Mouse (Mus musculus): ENCODE results near the gene C1s2.
"Not testable (repeated sequence)": the region's sequence is repeated elsewhere in the genome, so short reads cannot be mapped to it uniquely, and the experiment has no call there.

Gene C1s2

DNA sequence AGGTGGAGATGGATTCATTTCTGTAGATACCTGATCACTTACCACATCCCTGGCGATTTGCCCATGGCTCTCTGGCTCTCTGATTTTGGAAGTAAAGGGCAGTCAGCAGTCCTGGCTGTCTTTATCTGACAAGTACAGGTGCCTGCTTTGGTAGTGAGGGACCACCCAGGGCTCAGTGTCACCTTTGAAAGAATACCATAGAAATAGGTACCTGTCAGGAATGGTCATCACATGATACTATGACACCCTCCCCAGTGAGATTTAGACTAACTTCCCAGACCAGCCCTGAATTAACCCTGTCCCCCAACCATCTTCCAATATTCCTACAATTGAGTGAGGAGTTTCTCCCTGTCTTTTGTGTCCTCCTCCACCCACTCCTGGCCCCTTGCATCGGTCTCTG, at the start of gene C1s2:
Gene C1s2, minus strand, starts transcription at position 101 of the 400 bp plus-strand sequence.
- not testable (repeated sequence) for DNase-seq (ENCODE audit: low read depth, low spot score)

- DNase-seq (ENCODE audit: low read depth, low spot score): peak; percentile 22
Observed at GRCm38 (mm10) chr6:124683591-124684417, 47.9 kb upstream of the C1s2 start.

- not testable (repeated sequence) for DNase-seq (ENCODE audit: low read depth, low spot score)
Observed at GRCm38 (mm10) chr6:124682291-124682690, 46.4 kb upstream of the C1s2 start.

GRCm38 (mm10) chr6:124679486-124679885, 43.6 kb upstream of the C1s2 start:
- no peak for DNase-seq (ENCODE audit: low read depth, low spot score)

DNA sequence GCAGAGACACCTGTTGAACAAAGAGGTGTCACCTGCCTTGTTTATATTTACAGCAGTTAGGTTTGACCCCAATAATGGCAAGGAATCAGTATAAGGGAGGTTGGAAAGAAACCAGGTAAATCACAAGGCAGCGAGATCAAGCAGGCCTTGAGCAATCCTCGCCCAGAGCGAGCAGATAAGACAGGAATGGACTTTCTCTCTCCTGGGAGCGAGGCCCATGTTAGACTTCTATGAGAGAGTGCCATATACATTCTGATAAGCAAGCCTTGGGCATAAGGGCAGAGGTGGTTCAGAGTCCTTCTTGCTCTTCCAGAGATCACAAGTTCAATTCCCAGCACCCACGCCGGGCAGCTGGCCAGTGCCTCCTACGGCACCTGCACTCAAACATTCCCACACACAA, 42.9 kb upstream of the C1s2 start:
- no peak for DNase-seq (ENCODE audit: low read depth, low spot score)

- DNase-seq (ENCODE audit: low read depth, low spot score): no peak
Observed at GRCm38 (mm10) chr6:124676171-124676570, 40.3 kb upstream of the C1s2 start.

DNA sequence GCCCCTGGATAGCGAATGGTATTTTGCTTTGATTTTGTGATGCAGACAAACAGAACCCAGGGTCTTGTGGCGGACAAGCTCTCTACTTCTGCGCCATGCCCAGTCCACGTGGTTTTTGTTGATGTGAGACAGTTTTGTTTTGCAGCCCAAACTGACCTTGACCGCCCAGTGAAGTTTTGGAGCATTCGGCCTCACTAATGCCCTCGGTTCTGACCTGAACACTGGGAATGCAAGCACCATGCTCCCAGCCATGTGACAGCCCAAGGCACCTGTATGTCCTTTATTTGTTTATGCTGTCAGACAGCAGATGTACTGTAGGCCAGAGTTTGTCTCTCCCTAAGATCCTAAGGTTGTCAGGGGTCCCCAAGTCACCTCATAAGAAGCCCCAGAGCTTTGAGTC, 38.7 kb upstream of the C1s2 start:
- DNase-seq (ENCODE audit: low read depth, low spot score): no peak

GRCm38 (mm10) chr6:124673619-124674018, 37.7 kb upstream of the C1s2 start:
- no peak for DNase-seq (ENCODE audit: low read depth, low spot score)

DNA sequence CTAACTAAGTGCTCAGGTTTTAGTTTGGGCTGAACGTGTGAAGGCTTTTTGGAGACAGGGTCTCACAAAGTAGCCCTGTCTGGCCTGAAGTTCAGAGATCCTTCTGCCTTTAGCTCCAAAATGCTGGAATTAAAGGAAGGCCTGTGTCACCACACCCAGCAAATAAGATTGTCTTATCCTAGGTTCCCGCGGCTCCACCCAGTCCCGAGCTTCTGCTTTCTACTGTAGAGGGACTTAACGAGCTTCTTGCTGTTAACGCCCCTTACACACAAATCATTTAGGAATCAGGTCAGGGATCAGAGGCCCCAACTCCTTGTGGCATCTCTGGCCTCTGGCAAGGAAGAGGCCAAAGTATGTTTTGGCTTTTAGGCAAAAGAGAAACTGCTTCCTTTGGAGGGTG, 36.2 kb upstream of the C1s2 start:
- DNase-seq (ENCODE audit: low read depth, low spot score): peak; percentile 50

- no peak for DNase-seq (ENCODE audit: low read depth, low spot score)
Observed at GRCm38 (mm10) chr6:124670281-124670900, 34.5 kb upstream of the C1s2 start.

DNA sequence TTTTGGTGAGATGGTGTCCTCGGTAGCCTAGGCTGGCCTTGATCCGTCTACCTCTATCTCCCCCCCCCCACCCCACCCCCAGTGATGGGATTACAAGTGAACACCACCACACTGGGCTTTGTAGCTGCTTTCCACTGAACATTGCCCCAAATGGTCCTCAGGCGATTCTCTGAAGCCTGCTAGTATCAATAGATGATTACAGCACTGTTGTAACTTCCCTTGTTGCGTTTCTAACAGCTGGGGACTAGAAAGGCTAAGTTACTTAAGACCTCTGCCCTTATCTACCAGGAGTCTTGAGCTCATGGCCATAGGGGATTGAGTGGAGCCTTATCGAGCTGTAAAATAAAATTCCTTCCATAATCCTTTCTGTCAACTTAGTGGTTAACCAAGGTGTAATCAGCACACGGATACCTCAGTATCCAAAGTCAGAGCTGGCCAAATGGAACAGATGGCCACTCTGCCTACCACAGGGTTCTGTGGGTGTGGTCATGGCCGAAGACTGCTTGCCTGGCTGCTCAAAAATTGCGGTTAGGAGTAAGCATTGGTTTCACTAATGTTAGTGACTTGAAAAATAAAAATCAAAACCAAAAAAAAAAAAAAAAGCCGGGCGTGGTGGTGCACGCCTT, 33.5 kb upstream of the C1s2 start:
- DNase-seq (ENCODE audit: low read depth, low spot score): no peak

- no peak for DNase-seq (ENCODE audit: low read depth, low spot score)
Observed at GRCm38 (mm10) chr6:124665011-124665410, 29.1 kb upstream of the C1s2 start.

- DNase-seq (ENCODE audit: low read depth, low spot score): no peak
Observed at GRCm38 (mm10) chr6:124664256-124664655, 28.4 kb upstream of the C1s2 start.

- DNase-seq (ENCODE audit: low read depth, low spot score): no peak
Observed at GRCm38 (mm10) chr6:124663424-124663795, 27.5 kb upstream of the C1s2 start.

- DNase-seq (ENCODE audit: low read depth, low spot score): peak; percentile 100
Observed at GRCm38 (mm10) chr6:124662477-124663423, 26.9 kb upstream of the C1s2 start, which contains the start of gene Lpcat3. Lpcat3 (plus strand) TSS chr6:124663027.

DNA sequence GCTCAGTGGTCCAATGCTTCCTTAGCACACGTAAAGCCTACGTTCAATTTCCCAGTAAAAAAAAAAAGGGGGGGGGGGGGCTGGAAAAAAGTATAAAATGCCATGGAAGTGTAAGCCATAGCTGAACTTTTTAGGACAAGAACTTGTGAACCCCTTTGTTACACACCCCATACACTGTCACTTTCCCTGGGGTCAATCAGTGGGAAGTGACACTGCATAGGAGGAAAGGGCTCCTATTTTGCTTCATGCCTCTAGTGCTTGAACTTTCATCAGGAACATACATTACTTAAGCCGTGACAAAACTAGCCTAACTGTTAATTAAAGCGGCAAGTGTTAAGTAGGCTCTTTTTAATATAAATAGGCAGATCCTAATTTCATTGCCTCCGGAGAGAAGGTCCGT, 26.1 kb upstream of the C1s2 start:
- no peak for DNase-seq (ENCODE audit: low read depth, low spot score)

DNA sequence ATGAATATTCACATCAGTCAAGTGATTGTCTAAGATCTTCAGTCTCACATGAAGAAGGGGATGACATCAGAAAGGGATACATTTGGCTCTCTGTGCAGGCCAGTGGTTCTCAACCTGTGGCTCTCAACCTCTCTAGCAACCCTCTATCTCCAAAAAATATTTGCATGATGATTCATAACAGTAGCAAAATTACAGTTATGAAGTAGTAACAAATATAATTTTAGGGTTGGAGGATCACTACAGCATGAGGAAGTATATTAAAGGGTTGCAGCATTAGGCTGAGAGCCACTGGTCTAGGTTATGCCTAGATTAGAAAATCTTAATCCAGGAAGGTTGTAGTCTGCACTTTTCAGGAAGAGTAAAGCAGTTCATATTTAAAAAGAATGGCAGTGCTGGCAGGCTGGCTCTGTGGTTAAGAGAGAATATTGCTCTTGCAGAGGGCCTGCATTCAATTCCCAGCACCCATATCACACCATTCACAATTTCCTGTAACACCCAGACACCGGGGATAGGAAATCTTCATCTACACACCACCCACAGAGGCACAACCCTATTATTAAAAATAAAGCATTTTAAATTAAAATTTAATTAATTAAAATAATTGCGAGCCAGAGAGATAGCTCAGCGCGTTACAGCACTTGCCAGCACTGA, 25.4 kb upstream of the C1s2 start:
- no peak for DNase-seq (ENCODE audit: low read depth, low spot score)

DNA sequence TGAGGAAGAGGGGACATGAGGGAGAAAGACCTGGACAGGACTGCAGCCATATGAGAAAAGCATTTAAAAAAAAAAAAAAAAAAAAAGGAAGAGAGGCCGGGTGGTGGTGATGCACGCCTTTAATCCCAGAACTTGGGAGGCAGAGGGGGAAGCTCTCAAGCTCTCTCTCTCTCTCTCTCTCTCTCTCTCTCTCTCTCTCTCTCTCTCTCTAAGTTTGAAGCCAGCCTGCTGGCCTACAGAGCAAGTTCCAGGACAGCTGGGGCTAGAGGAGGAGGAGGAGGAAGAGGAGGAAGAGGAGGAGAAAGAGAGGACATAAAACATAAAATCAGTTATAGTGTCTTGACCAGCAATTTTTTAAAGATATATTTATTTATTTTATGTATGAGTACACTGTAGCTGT, 22.2 kb upstream of the C1s2 start:
- no peak for DNase-seq (ENCODE audit: low read depth, low spot score)

DNA sequence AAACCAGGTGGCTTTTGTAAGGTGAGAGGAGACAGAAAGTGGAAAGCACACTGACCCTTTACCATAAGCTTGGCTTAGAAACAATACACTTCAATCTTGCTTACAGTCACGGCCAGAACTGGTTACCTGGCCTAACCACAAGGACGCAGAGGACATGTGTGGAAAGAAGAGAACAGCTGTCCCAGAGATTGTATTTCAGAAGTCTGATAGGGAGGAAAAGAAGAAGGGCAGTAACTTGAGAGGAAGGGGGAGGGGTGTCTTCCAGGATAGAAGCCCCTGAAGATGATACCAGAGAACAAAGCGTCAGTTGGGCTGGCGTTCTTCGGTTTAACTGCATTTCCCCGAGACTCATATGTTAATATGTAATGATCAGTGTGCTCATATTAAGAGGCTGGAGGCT, 20.0 kb upstream of the C1s2 start:
- no peak for DNase-seq (ENCODE audit: low read depth, low spot score)

DNA sequence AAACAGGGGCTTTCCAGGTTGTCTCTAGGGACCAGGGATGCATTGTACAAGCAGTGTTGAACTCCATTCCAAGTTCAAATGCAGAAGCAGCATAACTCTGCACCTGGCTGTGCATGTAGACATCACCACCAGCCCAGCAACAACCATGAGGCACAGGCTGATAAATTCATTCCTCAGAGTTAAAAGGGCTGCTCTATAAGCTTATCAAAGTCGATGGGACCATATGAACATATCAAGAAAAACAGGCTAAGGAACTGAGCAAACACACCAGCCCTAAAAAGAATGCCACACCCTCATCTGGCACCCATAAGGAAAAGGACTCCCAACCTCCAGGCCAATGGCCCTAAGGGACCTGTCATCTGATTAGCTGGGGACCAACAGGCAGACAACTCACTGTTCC, 10.5 kb upstream of the C1s2 start:
- DNase-seq (ENCODE audit: low read depth, low spot score): no peak

DNA sequence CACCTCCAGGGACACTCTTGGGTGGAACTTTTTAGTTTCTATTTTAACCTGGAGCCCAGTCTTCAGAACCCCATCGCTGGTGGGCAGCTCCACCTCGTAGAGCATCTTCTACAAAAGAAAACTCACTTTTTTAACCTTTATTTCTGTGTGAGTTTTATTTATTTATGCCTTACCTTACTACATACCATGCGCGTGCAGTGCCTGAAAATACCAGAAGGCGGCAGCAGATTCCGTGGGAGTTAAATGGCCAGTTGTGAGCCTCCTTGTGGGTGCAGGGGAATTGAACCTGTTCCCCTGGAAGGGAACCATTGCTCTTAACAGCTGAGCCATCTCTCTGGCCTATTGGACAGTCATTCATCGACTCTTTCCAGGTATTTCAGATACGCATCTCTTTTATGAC, 5.1 kb upstream of the C1s2 start:
- peak; percentile 87 for DNase-seq (ENCODE audit: low read depth, low spot score)
